Mouse (Mus musculus): ENCODE measurements around the gene S100a3.

DNA sequence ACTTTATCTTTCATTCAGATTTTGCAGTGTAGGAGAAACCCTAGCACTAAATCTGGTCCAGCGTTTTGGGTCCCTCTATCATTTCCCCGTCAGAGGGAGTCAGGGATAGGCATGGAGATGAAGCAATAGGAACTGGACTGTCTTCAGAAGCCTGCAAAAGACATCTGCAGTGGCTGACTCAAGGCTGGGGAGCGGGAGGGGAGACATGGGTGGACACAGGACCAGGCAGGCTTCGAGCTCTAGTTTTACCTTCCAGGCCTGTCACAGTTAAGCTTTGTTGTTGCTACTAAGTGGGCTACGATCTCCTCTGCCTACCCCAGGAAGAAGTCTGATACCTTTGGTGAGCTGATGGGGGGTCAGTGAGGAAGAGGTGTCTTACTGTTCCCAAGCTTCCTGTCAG is 48.1 kb upstream of the S100a3 start:
- TF ChIP-seq POLR2A (IDR thresholded peaks at IDR 0.05; ENCODE audit: extremely low read depth, insufficient read depth, low read length): no peak
- TF ChIP-seq CTCF (IDR thresholded peaks at IDR 0.05; ENCODE audit: extremely low read depth, insufficient read depth, low read length): no peak

All from cortical plate, adult 2 months (tissue).